Mouse (Mus musculus) MEL (cell line): Measurements from ENCODE around the gene Cnksr1.

ENCODE experiments used
- CTCF ChIP-seq, 3 experiments: IDR thresholded peaks in 2 of 3; conservative IDR thresholded peaks in 1 of 3; 2 replicates each; pipeline ENCODE4 v1.5.1; 2011 to 2012; ENCODE audit warnings: low read length in 3 of 3, low read depth in 2 of 3, mild to moderate bottlenecking in 2 of 3, improper control_type of control experiment in 1 of 3, inconsistent platforms in 1 of 3, mixed read lengths in 1 of 3, moderate library complexity in 1 of 3; ENCODE audit not compliant: control insufficient read depth in 1 of 3, insufficient read depth in 1 of 3, poor library complexity in 1 of 3, severe bottlenecking in 1 of 3
- MAZ ChIP-seq: IDR thresholded peaks from 2 replicates; pipeline ENCODE4 v1.6.1; 2012; ENCODE audit warnings: low read depth, mild to moderate bottlenecking, inconsistent platforms, low read length, improper control_type of control experiment
- MEF2A ChIP-seq: IDR thresholded peaks from 2 replicates; pipeline ENCODE4 v1.6.1; 2014; ENCODE audit warnings: low read depth, mild to moderate bottlenecking, inconsistent platforms, low read length, improper control_type of control experiment; ENCODE audit not compliant: poor library complexity, insufficient replicate concordance, severe bottlenecking; ENCODE audit errors: extremely low read depth
- POLR2A ChIP-seq, 2 experiments: IDR thresholded peaks; 2 replicates each; pipeline ENCODE4 v1.6.1; 2011 to 2012; ENCODE audit warnings: low read length in 2 of 2, mild to moderate bottlenecking in 2 of 2, control low read depth in 1 of 2, improper control_type of control experiment in 1 of 2, low read depth in 1 of 2, moderate library complexity in 1 of 2; ENCODE audit not compliant: control insufficient read depth in 1 of 2, insufficient read depth in 1 of 2, poor library complexity in 1 of 2
- POLR2AphosphoS2 ChIP-seq: IDR thresholded peaks from 2 replicates; pipeline ENCODE4 v1.6.1; 2011; ENCODE audit warnings: low read length, improper control_type of control experiment
- TAL1 ChIP-seq: IDR thresholded peaks from 2 replicates; pipeline ENCODE4 v1.6.1; 2012; ENCODE audit warnings: mild to moderate bottlenecking, inconsistent platforms, low read length, moderate library complexity, mixed read lengths
- ZNF384 ChIP-seq: IDR thresholded peaks from 2 replicates; pipeline ENCODE4 v1.6.1; 2012; ENCODE audit warnings: low read depth, mild to moderate bottlenecking, inconsistent platforms, low read length, improper control_type of control experiment

DNA sequence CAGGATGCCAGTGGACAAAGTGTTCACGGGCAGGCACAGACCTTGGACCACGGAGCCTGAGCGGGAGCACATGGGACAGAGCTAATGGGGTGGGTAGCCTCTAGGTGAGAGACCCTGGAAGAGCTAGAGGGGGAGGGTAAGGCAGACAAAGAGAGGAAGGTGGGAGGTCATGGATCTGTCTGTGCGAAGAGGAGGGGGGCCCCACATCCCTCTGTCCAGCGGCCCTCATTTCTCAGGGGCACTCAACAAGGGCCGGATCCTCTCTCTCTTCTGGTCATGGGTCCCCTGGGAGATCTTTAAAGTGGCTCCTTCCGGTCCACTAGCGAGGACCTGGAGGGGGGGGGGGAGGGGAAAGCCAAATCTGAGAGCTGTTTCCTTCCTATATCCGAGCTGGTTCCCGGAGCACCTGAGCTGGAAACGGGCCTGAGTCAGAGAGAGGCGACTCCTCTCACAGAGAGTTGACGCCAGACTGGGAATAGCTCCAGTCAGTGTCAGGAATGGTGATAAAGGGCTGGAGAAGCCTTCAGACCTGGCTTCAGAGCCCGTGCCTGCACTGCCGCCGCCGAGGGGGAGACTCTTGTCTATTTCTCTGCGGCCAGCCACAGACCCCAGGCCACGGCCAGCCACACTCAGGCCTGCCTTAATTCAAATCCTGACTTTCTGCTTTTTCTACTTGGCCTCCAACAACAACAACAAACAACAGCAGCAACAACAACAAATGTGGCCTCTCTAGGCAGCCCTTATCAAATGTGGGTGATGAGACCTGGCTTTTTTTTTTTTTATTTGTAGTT, 18.4 kb upstream of the Cnksr1 start:
- TF ChIP-seq POLR2A (IDR thresholded peaks at IDR 0.05; ENCODE audit: control insufficient read depth in 1 of 2, insufficient read depth in 1 of 2, low read depth in 1 of 2, low read length in 2 of 2, poor library complexity in 1 of 2) (no peak), CTCF (IDR thresholded peaks at IDR 0.05 in 2 of 3, conservative IDR thresholded peaks at IDR 0.05 in 1 of 3; ENCODE audit: control insufficient read depth in 1 of 3, insufficient read depth in 1 of 3, low read depth in 2 of 3, low read length in 3 of 3, poor library complexity in 1 of 3, severe bottlenecking in 1 of 3) (no peak), POLR2AphosphoS2 (no peak), ZNF384 (no peak), MEF2A (no peak), TAL1 (no peak), MAZ (no peak)
